Mouse (Mus musculus) frontal cortex, postnatal 36 days (tissue): ENCODE measurements at regions not wholly inside any gene's neighbourhood (a gene's known extent, or its start where the extent isn't known, plus 50 kb on each side); places are given as distances from the start of the nearest gene placed in this dataset.

Source experiments
- DNase-seq, 2 experiments: peaks; one replicate each; pipeline ENCODE4 v3.0.0; 2022; ENCODE audit warnings: low spot score in 2 of 2

DNA sequence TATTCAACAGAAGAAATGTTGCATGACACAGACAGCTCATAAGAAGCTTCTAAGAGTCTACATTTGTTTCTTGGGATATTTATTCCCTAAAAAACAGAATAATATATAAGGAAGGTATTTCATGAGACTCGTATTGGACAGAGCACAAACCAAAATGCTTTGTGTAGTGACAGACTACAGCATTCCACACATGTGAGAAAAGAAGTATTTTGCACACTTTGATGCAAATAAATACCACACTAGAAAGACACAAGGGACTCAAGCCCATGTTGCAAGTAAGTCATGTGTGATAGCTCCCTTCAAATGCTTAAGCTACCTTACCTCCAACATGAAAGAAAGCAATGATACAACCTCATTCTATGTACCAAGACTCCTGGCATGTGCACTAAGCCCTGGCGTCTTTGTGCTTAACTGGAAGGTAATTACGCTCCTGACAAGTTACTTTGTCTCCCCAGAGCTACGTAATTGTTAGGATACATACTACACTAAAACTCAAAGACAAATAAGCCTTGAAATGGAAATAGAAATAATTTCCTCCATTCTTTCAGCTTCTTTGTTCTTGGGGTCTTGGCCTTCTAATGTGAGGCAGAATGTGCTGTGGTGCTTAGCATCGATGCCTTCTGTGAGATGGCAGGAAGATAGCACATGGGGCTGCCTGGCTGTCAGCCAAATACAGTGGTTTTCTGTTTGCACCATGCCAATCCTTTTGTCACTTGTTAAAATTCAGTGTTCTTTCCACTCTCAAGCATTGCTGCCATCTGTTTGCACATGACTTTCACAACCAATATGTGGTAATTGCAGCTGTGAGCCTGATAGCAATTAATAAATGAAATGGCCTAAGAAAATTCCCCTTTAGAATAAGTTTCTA lies 1214.4 kb upstream of the Igfbp7 start:
- peak; percentile 6 to 21 for DNase-seq

- DNase-seq = no peak
Measured at GRCm38 (mm10) chr5:78608317-78608716, 1200.5 kb upstream of the Igfbp7 start.

DNA sequence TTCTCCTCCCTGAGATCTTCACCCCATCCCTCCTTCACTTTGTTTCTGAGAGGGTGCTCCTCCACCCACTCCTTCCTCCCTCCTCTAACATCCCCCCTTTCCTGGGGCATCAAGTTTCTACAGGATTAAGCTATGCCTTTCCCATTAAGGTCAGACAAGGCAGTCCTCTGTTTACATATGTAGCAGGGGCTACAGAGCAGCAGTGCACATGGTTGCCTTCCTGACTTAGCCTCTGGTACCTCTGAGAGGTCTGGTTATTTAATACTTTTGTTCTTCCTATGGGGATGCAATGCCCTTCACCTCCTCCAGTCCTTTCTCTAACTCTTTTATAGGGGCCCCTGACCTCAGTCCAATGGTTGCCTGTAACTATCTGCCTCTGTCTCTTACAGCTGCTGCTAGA lies 1194.8 kb upstream of the Igfbp7 start:
- no peak for DNase-seq

GRCm38 (mm10) chr5:78584823-78585222 lies 1177.0 kb upstream of the Igfbp7 start:
- peak; percentile 81 to 93 for DNase-seq

DNA sequence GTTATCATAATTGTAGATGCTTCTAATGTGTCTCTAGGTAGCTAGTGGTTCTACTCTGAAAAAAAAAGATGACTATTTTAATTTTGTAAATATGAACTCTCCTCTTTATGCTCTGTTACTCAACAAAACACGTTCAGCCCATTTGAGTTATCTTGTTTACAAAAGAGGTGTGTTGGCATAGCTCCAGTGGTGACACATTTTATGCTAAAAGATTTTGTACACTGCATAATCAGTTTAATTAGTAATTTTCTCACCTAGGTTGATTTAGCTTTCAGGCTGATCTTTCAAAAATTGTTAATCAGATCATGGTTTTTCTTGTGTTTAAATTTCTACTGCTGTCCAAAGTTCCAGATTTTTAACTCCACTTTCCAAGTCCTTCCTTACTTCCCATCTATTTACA lies 1149.1 kb upstream of the Igfbp7 start:
- DNase-seq = no peak

DNA sequence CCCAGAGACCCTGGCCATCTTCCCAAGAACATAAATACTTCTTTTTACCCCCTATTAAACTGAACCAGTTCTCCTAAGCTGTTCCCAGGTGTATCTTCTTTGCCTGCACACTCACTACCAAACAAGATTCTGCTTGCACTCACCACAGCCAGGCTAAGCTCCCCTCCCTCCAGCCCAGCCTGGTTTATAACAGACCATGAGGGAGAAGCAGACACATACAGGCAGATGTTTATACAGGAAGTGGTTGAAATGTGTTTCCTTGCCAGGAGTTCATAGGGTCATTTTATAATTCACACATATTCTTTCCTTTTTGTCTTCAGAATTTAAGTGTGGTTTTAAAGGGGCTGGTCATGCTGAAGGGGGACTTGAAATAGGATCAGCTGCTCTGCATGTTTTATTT lies 1127.5 kb upstream of the Igfbp7 start:
- DNase-seq = no peak
